Mouse (Mus musculus): ENCODE results near the gene Olfr221.
A peak's percentile ranks its signal among the peaks of the same experiment; 100 is the strongest.

Gene Olfr221

GRCm38 (mm10) chr14:52019590-52020340, 22.5 kb downstream of the Olfr221 start:
- DNase-seq (ENCODE audit: extremely low read depth, low read depth) = peak; percentile 93

GRCm38 (mm10) chr14:52019051-52019589, 23.1 kb downstream of the Olfr221 start:
- DNase-seq (ENCODE audit: extremely low read depth, low read depth) = no peak

- DNase-seq (ENCODE audit: extremely low read depth, low read depth) = no peak
Measured at GRCm38 (mm10) chr14:52018248-52019050, 23.8 kb downstream of the Olfr221 start.

- DNase-seq (ENCODE audit: extremely low read depth, low read depth) = no peak
Measured at GRCm38 (mm10) chr14:52017662-52018061, 24.6 kb downstream of the Olfr221 start.

GRCm38 (mm10) chr14:52016625-52017405, 25.4 kb downstream of the Olfr221 start:
- no peak for DNase-seq (ENCODE audit: extremely low read depth, low read depth)

- DNase-seq (ENCODE audit: extremely low read depth, low read depth) = no peak
Measured at GRCm38 (mm10) chr14:52015445-52016100, 26.7 kb downstream of the Olfr221 start, which contains the start of gene Tmem253. TSS of gene Tmem253 (plus strand) at chr14:52015658.

GRCm38 (mm10) chr14:52014761-52015311, 27.4 kb downstream of the Olfr221 start:
- no peak for DNase-seq (ENCODE audit: extremely low read depth, low read depth)

GRCm38 (mm10) chr14:52014271-52014760, 27.9 kb downstream of the Olfr221 start:
- no peak for DNase-seq (ENCODE audit: extremely low read depth, low read depth)

GRCm38 (mm10) chr14:52013771-52014219, 28.5 kb downstream of the Olfr221 start:
- no peak for DNase-seq (ENCODE audit: extremely low read depth, low read depth)

- DNase-seq (ENCODE audit: extremely low read depth, low read depth) = no peak
Measured at GRCm38 (mm10) chr14:52013021-52013610, 29.1 kb downstream of the Olfr221 start.

- no peak for DNase-seq (ENCODE audit: extremely low read depth, low read depth)
Measured at GRCm38 (mm10) chr14:52012553-52012952, 29.7 kb downstream of the Olfr221 start.

- no peak for DNase-seq (ENCODE audit: extremely low read depth, low read depth)
Measured at GRCm38 (mm10) chr14:52012085-52012484, 30.2 kb downstream of the Olfr221 start.

GRCm38 (mm10) chr14:52011683-52012082, 30.6 kb downstream of the Olfr221 start:
- no peak for DNase-seq (ENCODE audit: extremely low read depth, low read depth)

GRCm38 (mm10) chr14:52010446-52011111, 31.7 kb downstream of the Olfr221 start:
- DNase-seq (ENCODE audit: extremely low read depth, low read depth) = no peak

GRCm38 (mm10) chr14:52009841-52010240, 32.4 kb downstream of the Olfr221 start:
- DNase-seq (ENCODE audit: extremely low read depth, low read depth) = no peak

GRCm38 (mm10) chr14:52009361-52009760, 32.9 kb downstream of the Olfr221 start:
- no peak for DNase-seq (ENCODE audit: extremely low read depth, low read depth)

GRCm38 (mm10) chr14:52008321-52009203, 33.7 kb downstream of the Olfr221 start:
- DNase-seq (ENCODE audit: extremely low read depth, low read depth) = no peak

- DNase-seq (ENCODE audit: extremely low read depth, low read depth) = no peak
Measured at GRCm38 (mm10) chr14:52006771-52007170, 35.5 kb downstream of the Olfr221 start.

All from MEL-GATA-1-ER (cell line).